Mouse (Mus musculus) G1E (cell line): ENCODE data around the gene Rsg1.

Source experiments
- CTCF ChIP-seq: IDR thresholded peaks from 2 replicates; pipeline ENCODE4 v1.5.1; 2012; ENCODE audit warnings: low read depth, low read length, inconsistent platforms, mixed read lengths
- GATA1 ChIP-seq: IDR thresholded peaks from 2 replicates; pipeline ENCODE4 v1.6.1; 2012; ENCODE audit warnings: borderline replicate concordance, low read length, inconsistent platforms, mixed read lengths
- GATA2 ChIP-seq: IDR thresholded peaks from 2 replicates; pipeline ENCODE4 v1.6.1; 2012; ENCODE audit warnings: low read depth, low read length, inconsistent platforms, borderline replicate concordance
- POLR2AphosphoS5 ChIP-seq: IDR thresholded peaks from 2 replicates; pipeline ENCODE4 v1.6.1; 2012; ENCODE audit warnings: low read depth, low read length, inconsistent platforms; ENCODE audit not compliant: insufficient replicate concordance
- TAL1 ChIP-seq: conservative IDR thresholded peaks from 2 replicates; pipeline ENCODE4 v1.6.1; 2012; ENCODE audit warnings: low read depth, low read length, inconsistent platforms, mixed read lengths

GRCm38 (mm10) chr4:141233196-141233595, 19.4 kb downstream of the Rsg1 start:
- TF ChIP-seq CTCF (no peak), GATA1 (no peak), GATA2 (no peak), TAL1 (no peak), POLR2AphosphoS5 (no peak)
